In the genomic region with DNA sequence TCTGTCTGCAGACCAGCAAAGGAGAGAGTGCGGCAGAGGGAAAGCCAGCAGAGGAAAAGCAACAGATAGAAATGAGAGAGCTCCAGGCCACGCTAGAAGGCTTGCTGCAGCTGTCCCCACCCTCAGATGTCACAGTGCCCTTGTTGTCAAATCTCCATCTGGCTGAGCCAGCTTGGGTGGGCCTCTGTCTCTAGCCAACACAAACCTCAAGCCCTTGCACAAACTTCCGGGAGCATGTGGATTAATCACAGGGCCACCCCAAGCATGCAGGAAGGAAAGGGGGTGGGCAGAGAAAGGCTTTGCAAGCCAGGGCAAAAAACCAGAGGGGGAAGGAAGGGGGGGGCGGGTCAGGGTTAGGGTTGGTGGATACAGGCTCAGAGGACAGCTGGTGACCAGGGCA, we compare ENCODE assay signal across 13 mouse cellular contexts. TPM values are rescaled to one million over a fixed set of nuclear protein-coding genes. Genes with fewer than 3 reads are reported as not detected.
DNase-seq lines count a peak whose midpoint lies in the region; ATAC-seq and TF ChIP-seq lines count a peak whose summit lies in the region.
"Had no signal": no experiment of that assay in that cellular context is flagged by ENCODE, and none has a peak within 500 bp of the region (broad histone marks: within the 10 kb centered on the region; RNA-seq: fewer than 3 reads in every experiment).

No protein-coding gene starts in this region.

- TF ChIP-seq EP300 in heart, adult 2 months (IDR thresholded peaks at IDR 0.05; ENCODE audit: insufficient read depth, low read depth, low read length), result no peak

- H3K79me2 ChIP-seq in heart, adult 2 months (replicated peaks; ENCODE audit: control insufficient read depth, insufficient read depth, low read length), result no peaks in the 10 kb centered on the region

- no peaks in the 10 kb centered on the region for H3K4me1 ChIP-seq in kidney, adult 2 months (ENCODE audit: control insufficient read depth, insufficient read depth, low read length)
- no peaks in the 10 kb centered on the region for H3K4me1 ChIP-seq in heart, adult 2 months (ENCODE audit: control insufficient read depth, insufficient read depth, low read length)
- no peaks in the 10 kb centered on the region for H3K4me1 ChIP-seq in hindbrain, embryonic 11.5 days (replicated peaks; ENCODE audit: control insufficient read depth, insufficient read depth, low read length)

- H3K27ac ChIP-seq in kidney, adult 2 months (ENCODE audit: insufficient read depth, low read depth, low read length), result no peak overlapping the region
- H3K27ac ChIP-seq in heart, adult 2 months, result no peak overlapping the region
- no peak overlapping the region for H3K27ac ChIP-seq in hindbrain, embryonic 11.5 days (ENCODE audit: low read depth, low read length)
- H3K27ac ChIP-seq: heart, embryonic 13.5 days; liver, embryonic 13.5 days had no signal

- peak; percentile 64 for DNase-seq in kidney, adult 2 months
- no peak for DNase-seq in kidney, adult 18-20 months
- DNase-seq in heart, adult 2 months, result peak; percentile 40 to 72
- peak; percentile 59 for DNase-seq in kidney, postnatal 14 days
- DNase-seq in lung, postnatal 25 days (ENCODE audit: low spot score), result peak; percentile 75
- no peak for DNase-seq in cerebellum, postnatal 25 days
- DNase-seq in hindbrain, embryonic 11.5 days (ENCODE audit: low spot score), result no peak
- no peak for DNase-seq in right cerebral cortex, postnatal 36 days (ENCODE audit: low spot score in 2 of 2)
- DNase-seq: cerebellum, postnatal 10 days; liver, embryonic 13.5 days had no signal

- no peak for TF ChIP-seq POLR2A in kidney, adult 2 months (IDR thresholded peaks at IDR 0.05; ENCODE audit: low read depth, low read length)
- TF ChIP-seq POLR2A in heart, adult 2 months (IDR thresholded peaks at IDR 0.05; ENCODE audit: insufficient read depth, low read depth, low read length), result no peak

- no peak overlapping the region for H3K4me3 ChIP-seq in kidney, adult 2 months (ENCODE audit: insufficient read depth, low read depth, low read length)
- H3K4me3 ChIP-seq in heart, adult 2 months, result no peak overlapping the region
- no peak overlapping the region for H3K4me3 ChIP-seq in hindbrain, embryonic 11.5 days (ENCODE audit: low read depth, low read length)
- H3K4me3 ChIP-seq: heart, embryonic 13.5 days; liver, embryonic 13.5 days had no signal

- H3K27me3 ChIP-seq in kidney, adult 2 months (replicated peaks; ENCODE audit: control insufficient read depth, insufficient read depth, low read length), result no peaks in the 10 kb centered on the region
- no peaks in the 10 kb centered on the region for H3K27me3 ChIP-seq in heart, adult 2 months (ENCODE audit: control insufficient read depth, insufficient read depth, low read length)
- no peaks in the 10 kb centered on the region for H3K27me3 ChIP-seq in hindbrain, embryonic 11.5 days (ENCODE audit: control insufficient read depth, insufficient read depth, low read length)
- H3K27me3 ChIP-seq: liver, embryonic 13.5 days had no signal

- H3K9ac ChIP-seq in heart, adult 2 months (ENCODE audit: low read depth, low read length), result no peak overlapping the region
- no peak overlapping the region for H3K9ac ChIP-seq in hindbrain, embryonic 11.5 days (ENCODE audit: low read depth, low read length)
- H3K9ac ChIP-seq: heart, embryonic 13.5 days; liver, embryonic 13.5 days had no signal

- no peak for TF ChIP-seq CTCF in kidney, adult 2 months (conservative IDR thresholded peaks at IDR 0.05; ENCODE audit: insufficient read depth, insufficient read length, low read depth, low read length)
- TF ChIP-seq CTCF in heart, adult 2 months (IDR thresholded peaks at IDR 0.05), result no peak

- intact Hi-C loops in heart, adult 2 months (cut with DNase I), result no loop called here

- no peaks in the 10 kb centered on the region for H3K36me3 ChIP-seq in kidney, adult 2 months (ENCODE audit: control insufficient read depth, insufficient read depth, low read length)
- H3K36me3 ChIP-seq in heart, adult 2 months (ENCODE audit: control insufficient read depth, insufficient read depth, low read length), result no peaks in the 10 kb centered on the region
- no peaks in the 10 kb centered on the region for H3K36me3 ChIP-seq in hindbrain, embryonic 11.5 days (ENCODE audit: control insufficient read depth, insufficient read depth, low read length)
- H3K36me3 ChIP-seq: heart, embryonic 13.5 days; liver, embryonic 13.5 days had no signal

- no peak for ATAC-seq in hindbrain, embryonic 11.5 days (ENCODE audit: low FRiP score)

- 52% methylated on average over 4 of the region's 4 CpGs for WGBS in kidney, adult 2 months
- 27% methylated on average over 3 of the region's 4 CpGs for WGBS in heart, adult 2 months
- 78% methylated on average over 4 of the region's 4 CpGs for WGBS in hindbrain, embryonic 11.5 days

- no peak overlapping the region for H3K4me2 ChIP-seq in hindbrain, embryonic 11.5 days (replicated peaks; ENCODE audit: low read depth, low read length)
- H3K4me2 ChIP-seq: heart, embryonic 13.5 days; liver, embryonic 13.5 days had no signal

- no peaks in the 10 kb centered on the region; the same call in 1 of the 2 replicates for H3K9me3 ChIP-seq in hindbrain, embryonic 11.5 days (ENCODE audit: control insufficient read depth, low read length)
- H3K9me3 ChIP-seq: liver, embryonic 13.5 days had no signal

RNA-seq across cellular contexts. Expression of a gene that starts 13.4 kb away (rescaled TPM):
- 0.38 and 0.44 TPM in 2 replicates for polyA plus RNA-seq in kidney, adult 2 months (2012; rRNA removed)
- 1 to 10 TPM in 1 of 2 experiments, under 1 TPM in 1; 0.70 to 2.5 TPM for total RNA-seq in heart, adult 2 months (2021)
- polyA plus RNA-seq in heart, adult 2 months (2012; rRNA removed), result 1.9 and 2.6 TPM in 2 replicates
- 0.25 and 0.37 TPM in 2 replicates for polyA plus RNA-seq in hindbrain, embryonic 11.5 days (2014; fragmentation: Nextera tagmentation; extraction: Ambion mirVana)
- total RNA-seq: CH12.LX had no signal

RNA-seq across cellular contexts. Expression of a gene that starts 23.0 kb away (rescaled TPM):
- 0.03 TPM in 2 replicates for polyA plus RNA-seq in kidney, adult 2 months (2012; rRNA removed)
- under 1 TPM; 0.09 to 0.16 TPM for total RNA-seq in heart, adult 2 months (2021)
- polyA plus RNA-seq in heart, adult 2 months (2012; rRNA removed), result 0.06 TPM in 1 of 2 replicates, not detected in the other
- not detected in 2 replicates for polyA plus RNA-seq in hindbrain, embryonic 11.5 days (2014; fragmentation: Nextera tagmentation; extraction: Ambion mirVana)
- polyA plus RNA-seq: small intestine, adult 2 months had no signal

RNA-seq across cellular contexts. Expression of a gene that starts 45.0 kb away (rescaled TPM):
- polyA plus RNA-seq in kidney, adult 2 months (2012; rRNA removed), result not detected in 2 replicates
- total RNA-seq in heart, adult 2 months (2021), result not detected
- not detected in 2 replicates for polyA plus RNA-seq in heart, adult 2 months (2012; rRNA removed)
- polyA plus RNA-seq in hindbrain, embryonic 11.5 days (2014; fragmentation: Nextera tagmentation; extraction: Ambion mirVana), result 0.13 TPM in 1 of 2 replicates, not detected in the other
- total RNA-seq: CH12.LX had no signal
- polyA plus RNA-seq: heart, embryonic 13.5 days; liver, embryonic 13.5 days; small intestine, adult 2 months had no signal

RNA-seq across cellular contexts. Expression of a gene that starts 58.2 kb away (rescaled TPM):
- 0.13 and 0.23 TPM in 2 replicates for polyA plus RNA-seq in kidney, adult 2 months (2012; rRNA removed)
- not detected for total RNA-seq in heart, adult 2 months (2021)
- polyA plus RNA-seq in heart, adult 2 months (2012; rRNA removed), result 0.47 TPM in 1 of 2 replicates, not detected in the other
- 0.05 and 0.08 TPM in 2 replicates for polyA plus RNA-seq in hindbrain, embryonic 11.5 days (2014; fragmentation: Nextera tagmentation; extraction: Ambion mirVana)
- polyA plus RNA-seq: small intestine, adult 2 months had no signal

Comparison
In these comparisons a context has a peak if more than half of its experiments do, and no peak if none do; other contexts are left out.
1. DNase-seq: peak in kidney, adult 2 months (single experiment), heart, adult 2 months (2 of 2), kidney, postnatal 14 days (single experiment) and lung, postnatal 25 days (single experiment); none in kidney, adult 18-20 months (single experiment), cerebellum, postnatal 25 days (0 of 2), hindbrain, embryonic 11.5 days (single experiment) and right cerebral cortex, postnatal 36 days (0 of 2).